Mouse (Mus musculus) kidney, embryonic 15.5 days (tissue): ENCODE data around the gene Naa20. TPM values are rescaled to one million over a fixed set of nuclear protein-coding genes. Genes with fewer than 3 reads are reported as not detected.

ENCODE experiments used
- ATAC-seq: fragments of 200-750 bp; cut with Nextera tagmentation; replicated peaks from 2 replicates; pipeline ENCODE4 v1.8.0; 2017; ENCODE audit warnings: moderate TSS enrichment; ENCODE audit not compliant: low FRiP score
- H3K27ac ChIP-seq: fragments of 300-500 bp; sonication (generic); 2 replicates; pipeline ENCODE4 v1.5.1; 2015; ENCODE audit warnings: mild to moderate bottlenecking, inconsistent platforms
- H3K27me3 ChIP-seq: fragments of 300-500 bp; sonication (generic); 2 replicates; pipeline ENCODE4 v1.6.1; 2015; ENCODE audit warnings: inconsistent platforms
- H3K36me3 ChIP-seq: fragments of 300-500 bp; sonication (generic); 2 replicates; pipeline ENCODE4 v1.6.1; 2015; ENCODE audit warnings: inconsistent platforms
- H3K4me1 ChIP-seq: fragments of 300-500 bp; sonication (generic); 2 replicates; pipeline ENCODE4 v1.6.1; 2015; ENCODE audit warnings: inconsistent platforms
- H3K4me2 ChIP-seq: fragments of 300-500 bp; sonication (generic); 2 replicates; pipeline ENCODE4 v1.6.1; 2015; ENCODE audit warnings: moderate library complexity, mild to moderate bottlenecking, inconsistent platforms
- H3K4me3 ChIP-seq: fragments of 300-500 bp; sonication (generic); replicated peaks from 2 replicates; pipeline ENCODE4 v1.5.1; 2015; ENCODE audit warnings: mild to moderate bottlenecking, inconsistent platforms
- H3K9ac ChIP-seq: fragments of 300-500 bp; sonication (generic); 2 replicates; pipeline ENCODE4 v1.6.1; 2015; ENCODE audit warnings: mild to moderate bottlenecking, inconsistent platforms
- H3K9me3 ChIP-seq: fragments of 300-500 bp; sonication (generic); replicated peaks from 2 replicates; pipeline ENCODE4 v1.6.1; 2016; ENCODE audit warnings: inconsistent platforms
- WGBS: fragments of 180-500 bp; shearing (Covaris S2); methylation state at CpG from one replicate; pipeline ENCODE4 v1.1.7; 2015; ENCODE audit warnings: mixed read lengths; 5-methylcytosine and 5-hydroxymethylcytosine counted together
- polyA plus RNA-seq: library from polyadenylated mRNA; unstranded; fragments of >200 nt; fragmentation: Nextera tagmentation; extraction: Ambion mirVana; gene quantifications from 2 replicates; pipeline ENCODE4 v1.2.1, GENCODE M21; 2015

The Naa20 gene
- polyA plus RNA-seq, result 163 and 184 TPM in 2 replicates

DNA sequence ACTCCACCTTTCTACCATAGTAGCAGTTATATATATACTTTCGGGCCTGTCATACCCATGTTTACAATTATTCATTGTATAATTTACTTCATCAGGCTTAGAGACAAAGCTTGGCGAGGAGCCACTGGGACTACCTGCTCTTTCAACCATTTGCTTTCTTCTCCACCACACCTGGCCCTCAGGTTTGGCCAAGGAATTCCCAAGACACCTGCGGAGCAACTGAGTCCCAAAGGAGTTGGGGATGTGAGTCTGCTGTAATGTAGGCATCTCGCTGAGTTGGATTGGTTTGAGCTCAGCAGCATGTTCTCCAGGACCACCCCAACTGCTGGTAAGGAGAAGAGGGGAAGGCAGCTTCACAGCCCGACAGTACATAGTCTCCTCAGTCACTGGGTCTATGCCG, at the start of gene Naa20:
TSS of gene Naa20 (plus strand) at position 239 of the 400 bp plus-strand sequence.
- ATAC-seq, result no peak
- Histone ChIP-seq H3K27me3 (no peaks in the 10 kb centered on the region), H3K27ac (peak within 1 kb of the TSS; percentile 97; the same call in 1 of the 2 replicates), H3K4me2 (peak within 1 kb of the TSS; percentile 66), H3K4me1 (peaks cover 19% of the 10 kb centered on the region), H3K4me3 (peak within 1 kb of the TSS; percentile 99), H3K9me3 (no peaks in the 10 kb centered on the region), H3K36me3 (peaks cover 8% of the 10 kb centered on the region), H3K9ac (peak within 1 kb of the TSS; percentile 92; the same call in 1 of the 2 replicates)
- 89% methylated on average over 6 of the region's 6 CpGs for WGBS

DNA sequence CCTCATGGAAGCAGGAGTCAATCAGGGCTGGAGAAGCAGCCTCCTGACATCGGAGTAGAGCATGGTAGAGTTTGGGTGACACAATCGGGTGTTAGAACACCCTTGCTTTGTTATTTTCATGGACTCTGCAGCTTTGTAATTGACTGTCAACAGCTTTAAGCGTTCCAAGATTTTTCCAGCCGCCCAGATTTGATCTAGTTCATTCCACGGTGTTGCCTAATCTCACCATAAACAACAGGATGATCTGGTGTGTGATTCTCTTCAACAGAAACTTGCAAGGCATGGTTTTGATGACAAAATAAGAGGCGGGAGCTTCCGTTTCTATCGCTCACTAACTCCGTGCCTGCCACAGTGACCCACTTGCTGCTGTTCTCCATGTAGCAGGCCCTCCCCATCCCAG, 46.1 kb upstream of the Naa20 start:
- Histone ChIP-seq H3K4me1 (peaks cover 25% of the 10 kb centered on the region), H3K27ac (no peak overlapping the region), H3K9me3 (no peaks in the 10 kb centered on the region), H3K9ac (no peak overlapping the region), H3K4me2 (no peak overlapping the region), H3K4me3 (no peak overlapping the region), H3K36me3 (peaks cover 63% of the 10 kb centered on the region), H3K27me3 (no peaks in the 10 kb centered on the region)
- 92% methylated on average over 9 of the region's 9 CpGs for WGBS
- no peak for ATAC-seq

GRCm38 (mm10) chr2:145857864-145858263, 44.0 kb upstream of the Naa20 start:
- Histone ChIP-seq H3K4me2 (no peak overlapping the region), H3K4me3 (no peak overlapping the region), H3K9ac (no peak overlapping the region), H3K9me3 (no peaks in the 10 kb centered on the region), H3K4me1 (peaks cover 41% of the 10 kb centered on the region), H3K36me3 (peaks cover 43% of the 10 kb centered on the region; the same call in 1 of the 2 replicates), H3K27ac (no peak overlapping the region), H3K27me3 (no peaks in the 10 kb centered on the region)
- no peak for ATAC-seq
- 78% methylated on average over 8 of the region's 8 CpGs for WGBS

DNA sequence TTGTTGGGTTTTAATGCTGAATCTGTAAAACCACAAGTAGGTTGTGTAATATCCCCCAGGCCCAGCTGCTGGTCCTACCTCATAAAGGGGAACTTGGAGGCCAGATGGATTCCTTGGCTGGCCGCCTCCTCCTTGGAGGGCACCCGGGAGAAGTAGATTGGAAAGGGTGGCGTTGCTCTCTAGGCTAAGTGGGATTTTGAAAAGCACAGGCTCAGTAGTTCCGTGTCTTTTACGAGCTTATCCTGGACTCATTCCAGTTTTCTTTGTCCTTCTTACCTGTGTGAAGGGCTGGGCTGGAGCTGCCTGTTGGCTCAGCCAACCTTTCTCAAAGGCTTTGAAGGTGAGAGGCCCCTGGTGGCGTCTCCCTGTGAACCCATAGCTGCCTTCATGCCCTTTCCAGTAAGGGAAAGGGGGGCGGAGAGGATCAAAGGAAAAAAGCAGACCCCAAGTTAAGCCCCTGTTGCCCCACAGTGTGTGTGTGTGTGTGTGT, 42.4 kb upstream of the Naa20 start:
- peak overlapping the region; percentile 93 for H3K27ac ChIP-seq
- peak; percentile 44 for ATAC-seq
- H3K4me1 ChIP-seq, result peaks cover 47% of the 10 kb centered on the region
- peaks cover 32% of the 10 kb centered on the region for H3K36me3 ChIP-seq
- no peaks in the 10 kb centered on the region for H3K9me3 ChIP-seq
- WGBS, result 43% methylated on average over 7 of the region's 7 CpGs
- no peaks in the 10 kb centered on the region for H3K27me3 ChIP-seq
- no peak overlapping the region for H3K9ac ChIP-seq
- H3K4me2 ChIP-seq, result peak overlapping the region; percentile 56
- H3K4me3 ChIP-seq, result no peak overlapping the region

- Histone ChIP-seq H3K4me1 (peaks cover 47% of the 10 kb centered on the region), H3K4me3 (peak overlapping the region; percentile 36), H3K36me3 (peaks cover 28% of the 10 kb centered on the region), H3K9me3 (no peaks in the 10 kb centered on the region), H3K27me3 (no peaks in the 10 kb centered on the region), H3K27ac (peak overlapping the region; percentile 93), H3K9ac (peak overlapping the region; percentile 27; the same call in 1 of the 2 replicates), H3K4me2 (peak overlapping the region; percentile 56)
- 14% methylated on average over 40 of the region's 40 CpGs for WGBS
- ATAC-seq, result peak; percentile 67
Measured at GRCm38 (mm10) chr2:145859932-145860801, 41.7 kb upstream of the Naa20 start.

DNA sequence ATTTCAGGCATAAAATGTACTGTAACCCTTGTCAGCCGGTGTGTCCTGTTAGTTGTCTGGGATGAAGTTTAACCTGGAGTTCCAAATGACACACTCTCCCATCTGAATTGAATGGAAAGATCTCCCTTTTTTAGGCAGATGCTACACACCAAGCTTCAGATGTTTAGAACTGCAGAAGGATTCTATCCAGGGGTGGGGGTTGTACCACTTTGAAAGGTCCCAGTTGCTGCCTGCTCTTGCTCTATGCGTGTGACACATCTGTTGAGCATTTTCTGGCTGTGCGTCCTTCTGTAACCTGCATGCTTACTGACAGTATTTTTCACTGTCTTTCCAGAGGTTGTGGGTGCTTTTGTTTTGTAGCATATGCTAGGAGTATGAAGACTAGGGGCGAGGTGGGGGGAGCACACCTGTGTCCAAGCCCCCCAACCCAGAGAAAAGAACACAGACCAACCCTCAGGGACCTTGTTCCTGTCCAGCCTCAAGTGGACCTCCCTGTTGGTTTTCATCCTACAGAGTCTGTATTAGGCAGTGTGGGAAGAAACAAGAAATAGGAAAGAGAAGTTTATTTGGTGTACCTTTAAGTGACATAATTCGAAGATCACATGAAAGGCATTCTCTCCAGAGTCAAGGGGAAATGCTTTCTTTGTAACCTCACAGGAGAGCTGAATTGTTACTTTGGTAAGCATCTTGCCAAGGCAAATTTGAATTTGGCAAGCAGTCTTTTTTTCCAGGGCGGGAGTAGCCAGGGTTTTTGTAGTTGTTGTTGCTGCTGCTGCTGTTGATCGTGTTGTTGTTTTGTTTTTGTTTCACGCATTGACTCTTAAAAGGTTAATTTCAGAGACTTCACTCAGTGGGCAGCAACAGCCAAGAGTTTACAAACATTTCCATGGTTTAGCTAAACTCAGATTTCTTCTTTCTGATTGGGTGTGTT, 40.4 kb upstream of the Naa20 start:
- 63% methylated on average over 8 of the region's 8 CpGs for WGBS
- H3K4me1 ChIP-seq, result peaks cover 47% of the 10 kb centered on the region

DNA sequence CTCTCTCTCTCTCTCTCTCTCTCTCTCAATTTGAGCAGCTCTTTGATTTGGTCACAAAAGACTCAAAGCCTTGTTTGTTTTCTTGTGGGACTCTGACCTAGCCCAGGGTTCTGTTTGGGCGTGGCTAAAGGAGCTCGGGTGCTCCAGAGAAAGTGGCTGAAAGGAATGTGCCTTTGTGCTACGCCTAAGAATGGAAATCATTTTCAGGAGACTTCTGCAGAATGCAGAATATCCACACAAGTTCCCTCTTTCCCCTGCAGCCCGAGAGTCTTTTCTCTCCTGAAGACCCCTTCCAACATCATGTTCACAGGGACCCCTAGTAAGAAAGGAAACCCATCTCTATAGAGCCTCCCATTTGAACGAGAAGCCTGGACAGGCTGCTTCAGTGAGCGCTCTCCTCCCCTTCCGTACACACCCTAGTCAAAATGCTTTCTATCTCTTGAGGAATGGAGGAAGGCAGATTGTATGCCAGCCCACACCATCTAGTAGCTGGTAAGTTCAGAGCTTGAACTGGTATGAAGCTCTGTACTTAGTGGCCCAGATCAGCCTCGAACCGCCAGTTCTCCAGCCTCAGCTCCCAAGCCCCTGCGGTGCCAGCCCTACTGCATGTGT, 39.6 kb upstream of the Naa20 start:
- Histone ChIP-seq H3K27me3 (no peaks in the 10 kb centered on the region), H3K9ac (no peak overlapping the region), H3K27ac (peak overlapping the region; percentile 93), H3K4me2 (peak overlapping the region; percentile 56), H3K4me1 (peaks cover 47% of the 10 kb centered on the region), H3K4me3 (peak overlapping the region; percentile 36), H3K36me3 (peaks cover 25% of the 10 kb centered on the region), H3K9me3 (no peaks in the 10 kb centered on the region)
- ATAC-seq, result no peak
- WGBS, result 49% methylated on average over 10 of the region's 10 CpGs

More for the DNA sequence above, 40.4 kb upstream of the Naa20 start:
- H3K4me3 ChIP-seq, result peak overlapping the region; percentile 36
- ATAC-seq, result no peak
- peak overlapping the region; percentile 93 for H3K27ac ChIP-seq
- 0 out of 2 replicates have a peak overlapping the region, but pooled peaks have one; percentile 5 for H3K9ac ChIP-seq
- H3K9me3 ChIP-seq, result no peaks in the 10 kb centered on the region
- peaks cover 21% of the 10 kb centered on the region for H3K36me3 ChIP-seq
- peak overlapping the region; percentile 56 for H3K4me2 ChIP-seq
- H3K27me3 ChIP-seq, result no peaks in the 10 kb centered on the region

DNA sequence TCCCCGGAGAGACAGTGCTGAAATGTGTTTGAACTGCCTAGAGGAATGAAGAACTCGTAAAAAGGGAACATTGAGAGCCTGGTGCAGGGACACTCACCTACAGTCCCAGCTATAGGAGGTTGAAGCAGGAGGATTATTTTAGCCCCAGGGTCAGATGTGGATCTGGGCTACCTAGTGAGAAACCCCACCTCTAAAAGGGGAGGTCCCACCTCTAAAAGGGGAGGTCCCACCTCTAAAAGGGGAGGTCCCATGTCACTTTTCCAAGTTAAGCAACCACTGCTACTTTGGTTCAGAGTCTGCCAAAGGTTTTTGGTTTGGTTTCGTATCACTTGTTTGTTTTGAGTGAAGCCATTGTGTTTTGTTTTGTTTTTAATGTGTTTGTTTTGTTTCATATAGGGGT, 36.6 kb upstream of the Naa20 start:
- Histone ChIP-seq H3K36me3 (peaks cover 42% of the 10 kb centered on the region), H3K4me3 (no peak overlapping the region), H3K4me1 (peaks cover 28% of the 10 kb centered on the region), H3K9me3 (no peaks in the 10 kb centered on the region), H3K27ac (no peak overlapping the region), H3K4me2 (no peak overlapping the region), H3K9ac (no peak overlapping the region), H3K27me3 (no peaks in the 10 kb centered on the region)
- WGBS, result 92% methylated on average over 3 of the region's 3 CpGs
- ATAC-seq, result no peak

DNA sequence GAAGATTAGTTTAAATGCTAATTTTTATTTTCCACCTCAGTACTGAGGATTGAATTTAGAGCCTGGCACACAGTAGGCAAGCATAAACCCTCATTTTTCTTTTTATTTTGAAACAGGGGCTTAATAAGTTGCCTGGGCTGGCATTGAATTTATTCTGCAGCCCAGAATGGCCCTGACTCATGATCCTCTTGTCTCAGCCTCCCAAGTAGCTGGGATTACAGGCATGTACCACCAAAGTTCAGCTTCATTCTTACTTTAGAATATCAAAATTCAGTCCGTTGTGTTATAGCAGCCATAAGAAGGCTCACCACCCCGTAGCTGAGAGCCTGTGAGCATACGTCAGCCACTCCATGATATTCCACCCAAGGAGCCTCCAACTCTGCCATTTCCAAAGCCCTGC, 35.7 kb upstream of the Naa20 start:
- Histone ChIP-seq H3K36me3 (peaks cover 42% of the 10 kb centered on the region), H3K4me2 (no peak overlapping the region), H3K27ac (no peak overlapping the region), H3K9ac (no peak overlapping the region), H3K9me3 (no peaks in the 10 kb centered on the region), H3K27me3 (no peaks in the 10 kb centered on the region), H3K4me1 (peaks cover 19% of the 10 kb centered on the region), H3K4me3 (no peak overlapping the region)
- WGBS, result 94% methylated on average over 3 of the region's 3 CpGs
- no peak for ATAC-seq

- H3K4me2 ChIP-seq, result no peak overlapping the region
- H3K27ac ChIP-seq, result no peak overlapping the region
- no peak for ATAC-seq
- no peak overlapping the region for H3K4me3 ChIP-seq
- peaks cover 12% of the 10 kb centered on the region for H3K4me1 ChIP-seq
- no peaks in the 10 kb centered on the region for H3K9me3 ChIP-seq
- 94% methylated on average over 11 of the region's 11 CpGs for WGBS
- peaks cover 42% of the 10 kb centered on the region for H3K36me3 ChIP-seq
- no peak overlapping the region for H3K9ac ChIP-seq
- H3K27me3 ChIP-seq, result no peaks in the 10 kb centered on the region
Measured at GRCm38 (mm10) chr2:145866695-145867449, 35.0 kb upstream of the Naa20 start.

DNA sequence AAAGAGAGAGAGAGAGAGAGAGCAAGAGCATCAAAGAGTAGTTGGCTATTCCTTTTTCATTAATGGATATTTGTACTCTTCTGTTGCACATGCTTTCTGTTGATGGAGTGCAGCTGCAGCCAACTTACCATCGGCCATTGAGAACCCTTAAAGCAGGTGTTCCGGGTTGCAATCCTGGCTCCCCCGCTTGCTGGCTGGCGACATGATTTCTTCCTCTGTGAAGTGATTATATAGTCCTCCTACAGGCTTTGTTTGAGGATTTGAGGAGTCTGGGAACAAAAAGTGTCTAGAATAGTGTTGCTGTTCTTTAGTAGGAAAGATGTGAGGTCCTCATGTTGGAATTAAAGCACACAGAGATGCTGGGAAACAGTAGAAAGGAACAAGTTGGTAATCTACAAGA, 30.6 kb upstream of the Naa20 start:
- Histone ChIP-seq H3K36me3 (peaks cover 41% of the 10 kb centered on the region), H3K4me2 (no peak overlapping the region), H3K4me3 (no peak overlapping the region), H3K9ac (no peak overlapping the region), H3K27me3 (no peaks in the 10 kb centered on the region), H3K4me1 (no peaks in the 10 kb centered on the region), H3K27ac (no peak overlapping the region), H3K9me3 (no peaks in the 10 kb centered on the region)
- ATAC-seq, result no peak
- 73% methylated on average over 4 of the region's 4 CpGs for WGBS
